Mouse (Mus musculus) ES-CJ7 (cell line): Measurements from ENCODE around the gene Ube2o.

ENCODE experiments used
- DNase-seq: peaks from one replicate; pipeline ENCODE4 v3.0.0; 2011; ENCODE audit warnings: low read depth, low spot score

Gene Ube2o

DNA sequence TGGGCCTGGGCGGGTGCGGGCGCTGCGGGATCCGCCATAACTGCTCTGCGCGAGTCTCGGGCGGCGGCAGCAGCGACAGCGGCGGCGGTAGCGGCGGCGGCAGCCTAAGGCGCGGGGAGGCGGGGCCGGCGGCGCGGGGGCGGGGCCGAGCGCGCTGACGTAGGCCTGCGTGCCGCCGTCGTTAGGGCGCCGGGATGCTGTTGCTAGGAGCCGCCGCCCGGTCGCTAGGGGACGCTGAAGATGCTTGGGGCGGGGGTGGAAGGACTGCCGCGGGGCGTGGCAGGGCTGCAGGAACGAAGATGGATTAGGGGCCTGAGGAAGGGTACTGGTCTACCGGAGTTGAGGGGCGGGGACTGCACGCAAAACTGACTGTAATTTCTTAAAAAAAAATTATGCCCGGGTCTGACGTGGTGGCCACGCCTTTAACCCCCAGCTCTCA lies at the start of gene Ube2o:
Ube2o (minus strand) TSS at position 72 of the 439 bp plus-strand sequence.
- DNase-seq: peak; percentile 92

- DNase-seq: no peak
Observed at GRCm38 (mm10) chr11:116630171-116630965, 49.1 kb upstream of the Ube2o start.

GRCm38 (mm10) chr11:116629472-116629871 lies 48.2 kb upstream of the Ube2o start:
- no peak for DNase-seq

- DNase-seq: peak; percentile 97
Observed at GRCm38 (mm10) chr11:116628712-116629111, 47.5 kb upstream of the Ube2o start.

- DNase-seq: peak; percentile 80
Observed at GRCm38 (mm10) chr11:116627072-116628020, 46.1 kb upstream of the Ube2o start.

- DNase-seq: no peak
Observed at GRCm38 (mm10) chr11:116626299-116627071, 45.2 kb upstream of the Ube2o start, which contains the start of gene Rhbdf2. Rhbdf2 (minus strand) TSS chr11:116627019.

- peak; percentile 94 for DNase-seq
Observed at GRCm38 (mm10) chr11:116625081-116626000, 44.1 kb upstream of the Ube2o start.

DNA sequence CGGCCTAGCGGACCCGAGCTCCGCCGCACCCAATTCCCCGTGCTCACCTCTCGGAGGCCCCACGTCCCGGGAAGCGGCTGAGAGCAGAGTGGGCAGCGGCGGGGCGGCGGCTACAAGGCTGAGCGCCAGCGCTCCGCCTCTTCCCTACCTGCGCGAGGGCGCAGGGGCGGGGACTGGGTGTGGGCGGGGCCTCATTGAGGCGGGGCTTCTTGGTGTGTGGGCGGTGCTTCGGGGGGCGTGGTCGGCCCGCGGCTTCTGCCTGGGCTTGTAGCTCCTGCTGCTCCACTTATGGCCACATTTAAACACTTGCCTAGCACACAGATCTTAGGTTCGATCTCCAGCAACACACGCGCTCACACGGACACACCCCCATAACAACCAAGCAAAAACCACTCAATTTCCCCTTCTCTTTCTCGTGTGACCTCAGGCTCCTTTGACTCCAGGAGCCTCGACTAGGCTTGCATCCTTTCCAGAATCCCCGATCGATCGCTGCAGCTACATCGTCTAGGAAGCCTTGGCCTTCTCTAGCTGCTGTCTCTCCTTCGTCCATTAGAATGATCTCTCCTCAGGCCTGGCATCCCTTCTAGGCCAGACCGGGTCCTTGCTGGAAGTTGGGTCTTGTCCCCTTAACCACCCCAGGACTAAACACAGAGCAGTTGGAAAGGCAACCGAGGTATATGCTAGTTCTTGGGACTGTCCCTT lies 43.0 kb upstream of the Ube2o start:
- peak; percentile 91 for DNase-seq

DNA sequence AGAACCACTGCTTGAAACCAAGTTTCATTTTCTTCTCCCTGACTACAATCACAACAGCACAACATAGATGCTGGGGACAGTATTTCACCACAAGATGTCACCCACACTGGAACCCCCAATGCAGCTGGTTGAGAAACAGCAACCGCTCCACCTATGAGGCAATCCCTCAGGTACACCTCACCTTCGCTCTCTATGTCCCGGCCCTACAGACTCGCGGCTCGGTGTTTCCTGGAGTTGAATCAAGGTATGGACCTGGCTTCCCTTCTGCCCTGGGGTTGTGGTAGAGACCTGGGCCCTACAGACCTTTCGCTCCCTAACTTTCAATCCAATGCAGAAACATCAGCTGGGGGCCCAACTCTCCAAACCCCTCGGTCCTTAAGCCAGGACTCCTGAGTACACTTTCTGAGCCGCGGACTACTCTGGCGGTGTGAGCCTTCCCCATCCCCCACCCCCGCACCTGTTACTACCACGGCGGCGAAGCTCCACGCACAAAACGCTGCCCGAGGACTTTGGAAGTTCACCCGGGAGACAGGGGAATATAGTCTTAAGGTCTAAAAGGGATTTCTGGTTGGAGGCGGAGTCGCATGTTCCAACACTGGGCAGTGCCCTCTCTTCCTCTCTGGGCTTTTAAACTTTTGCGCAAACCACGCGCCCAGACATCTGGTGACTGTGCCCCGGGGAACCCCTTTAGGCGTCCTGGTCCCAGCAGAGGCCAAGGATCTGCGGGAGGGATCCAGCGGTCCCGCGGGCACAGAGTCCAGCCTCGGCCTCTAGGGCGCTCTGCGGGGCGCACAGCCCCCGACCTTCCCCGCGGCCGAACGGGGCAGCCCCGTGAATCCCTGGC lies 42.3 kb upstream of the Ube2o start:
- no peak for DNase-seq

- DNase-seq: no peak
Observed at GRCm38 (mm10) chr11:116621258-116621704, 40.0 kb upstream of the Ube2o start.

DNA sequence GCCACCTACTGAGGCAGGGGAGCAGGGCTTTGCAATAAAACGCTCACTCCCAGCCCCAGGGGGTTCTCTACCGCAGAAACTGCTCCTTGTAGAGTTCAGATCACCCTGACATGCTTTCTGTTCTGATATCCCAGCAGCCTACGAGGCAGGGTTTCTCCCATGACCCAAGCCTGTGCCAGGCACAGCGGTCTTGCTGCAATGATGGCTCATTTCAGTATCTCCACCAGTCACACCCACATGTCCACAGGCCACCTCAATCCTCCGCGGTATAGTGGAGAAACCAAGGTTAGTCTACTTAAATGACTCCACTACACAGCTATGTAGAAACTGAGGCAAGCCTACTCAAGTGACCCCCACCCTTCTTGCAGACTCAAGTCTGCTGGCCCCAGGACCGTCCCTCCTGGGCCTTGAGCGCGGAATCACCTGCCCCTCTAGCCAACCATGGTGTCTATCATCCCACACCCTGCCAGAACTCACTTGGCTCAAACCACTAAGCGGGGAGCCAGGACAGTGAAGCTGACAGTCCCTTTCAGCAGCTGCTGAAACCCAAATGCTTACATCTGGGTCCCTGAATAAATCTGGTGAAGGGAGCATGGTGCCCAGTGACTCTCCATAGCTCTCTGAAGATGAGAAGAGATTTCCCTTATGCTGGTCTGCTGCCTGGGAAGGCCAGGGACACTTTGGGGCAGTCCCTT lies 39.5 kb upstream of the Ube2o start:
- no peak for DNase-seq

DNA sequence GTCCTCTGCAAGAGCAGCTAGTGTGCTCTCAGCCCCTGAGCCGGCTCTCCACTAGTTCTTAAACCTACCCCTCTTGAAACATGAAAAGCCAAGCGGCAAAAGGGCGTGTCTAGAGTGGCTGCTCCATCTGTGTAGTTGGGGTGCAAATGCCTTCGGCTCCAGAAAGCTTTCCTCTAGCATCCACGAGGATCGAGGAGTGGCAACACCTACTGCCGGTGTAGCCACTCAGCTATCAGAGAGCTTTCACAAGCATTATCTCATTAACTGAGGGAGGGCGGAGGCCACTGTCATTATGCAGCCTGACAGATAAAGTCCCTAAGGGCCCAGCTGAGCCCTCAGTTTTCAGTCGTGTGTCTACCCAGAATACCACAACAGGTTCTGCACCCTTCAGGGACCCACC lies 38.8 kb upstream of the Ube2o start:
- peak; percentile 60 for DNase-seq

- DNase-seq: no peak
Observed at GRCm38 (mm10) chr11:116619561-116619960, 38.3 kb upstream of the Ube2o start.

- DNase-seq: no peak
Observed at GRCm38 (mm10) chr11:116619156-116619555, 37.9 kb upstream of the Ube2o start.

- no peak for DNase-seq
Observed at GRCm38 (mm10) chr11:116618666-116619065, 37.4 kb upstream of the Ube2o start.

- no peak for DNase-seq
Observed at GRCm38 (mm10) chr11:116617641-116618040, 36.4 kb upstream of the Ube2o start.

- no peak for DNase-seq
Observed at GRCm38 (mm10) chr11:116616438-116617118, 35.3 kb upstream of the Ube2o start.
